8 mouse cellular contexts compared by ENCODE assay signal in the genomic region with DNA sequence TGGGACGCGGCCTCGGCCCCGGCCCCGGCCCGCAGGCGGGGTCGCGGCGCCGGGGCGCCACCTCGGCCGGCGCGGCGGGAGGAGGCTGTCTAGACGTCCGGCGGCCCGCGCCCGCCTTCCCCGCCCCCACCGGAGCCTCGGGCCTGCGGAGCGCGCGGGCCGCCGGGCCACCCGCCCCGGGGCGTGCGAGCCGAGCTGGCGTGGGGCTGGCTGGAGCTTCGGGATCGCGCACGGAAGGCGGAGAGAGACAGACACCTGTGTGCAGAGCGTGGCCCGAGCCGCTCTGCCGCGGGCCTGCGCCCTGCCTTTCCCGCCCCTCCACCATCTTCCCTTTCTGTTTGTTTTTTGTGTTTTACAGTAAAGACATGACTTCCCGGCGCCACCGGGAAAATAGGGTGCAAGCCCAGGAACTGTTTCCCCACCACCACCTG. TPM values are rescaled to one million over a fixed set of nuclear protein-coding genes. Genes with fewer than 3 reads are reported as not detected.
DNase-seq lines count a peak whose midpoint lies in the region; TF ChIP-seq lines count a peak whose summit lies in the region.

No protein-coding gene starts in this region.

- peak overlapping the region; percentile 98 for H3K27ac ChIP-seq in gastrocnemius, adult 2 months

- H3K9me3 ChIP-seq in megakaryocyte, embryonic 14.5 days = no peaks in the 10 kb centered on the region

- H3K4me3 ChIP-seq in gastrocnemius, adult 2 months = peak overlapping the region; percentile 80
- peak overlapping the region; percentile 99 for H3K4me3 ChIP-seq in megakaryocyte, embryonic 14.5 days (replicated peaks)

- intact Hi-C loops in gastrocnemius, adult 2 months (cut with DNase I) = loop anchor here (2.0 kb wide), 1 partner anchor 20 kb away; no protein-coding TSS in a partner anchor
- intact Hi-C loops in left cerebral cortex, postnatal 25 days (cut with DNase I) = loop anchor here (2.0 kb wide), 1 partner anchor 20 kb away; no protein-coding TSS in a partner anchor

- TF ChIP-seq CTCF in gastrocnemius, adult 2 months (IDR thresholded peaks at IDR 0.05) = no peak

- no peaks in the 10 kb centered on the region for H3K27me3 ChIP-seq in megakaryocyte, embryonic 14.5 days (replicated peaks)

- peaks cover 42% of the 10 kb centered on the region for H3K36me3 ChIP-seq in megakaryocyte, embryonic 14.5 days (replicated peaks; ENCODE audit: low read length)

- peak; percentile 54 for DNase-seq in NIH3T3 (ENCODE audit: low read depth)
- peak; percentile 67 to 71 for DNase-seq in cerebellum, postnatal 10 days
- peak; percentile 84 for DNase-seq in gastrocnemius, adult 2 months
- DNase-seq in induced T-regulatory cell, adult 2 months (ENCODE audit: low read depth) = peak; percentile 60
- peak; percentile 11 to 36 for DNase-seq in left cerebral cortex, postnatal 25 days (ENCODE audit: low spot score in 2 of 2)
- DNase-seq in right cerebral cortex, postnatal 14 days = peak; percentile 48
- peak; percentile 54 for DNase-seq in urinary bladder, postnatal 25 days (ENCODE audit: low spot score)

- H3K4me1 ChIP-seq in megakaryocyte, embryonic 14.5 days = peaks cover 31% of the 10 kb centered on the region

RNA-seq across cellular contexts. Expression of gene Cggbp1, which starts 0.7 kb away (rescaled TPM):
- 10 to 100 TPM; 18.2 to 26.7 TPM for total RNA-seq in gastrocnemius, adult 2 months (2021)
- 10 to 100 TPM; 54.0 to 59.8 TPM for total RNA-seq in left cerebral cortex, postnatal 25 days (2021)
- polyA plus RNA-seq in megakaryocyte, embryonic 14.5 days (2012; ENCODE audit: insufficient read depth, low replicate concordance) = 11.7 and 17.5 TPM in 2 replicates

RNA-seq across cellular contexts. Expression of gene Zfp654, which starts 1.0 kb away (rescaled TPM):
- total RNA-seq in gastrocnemius, adult 2 months (2021) = 10 to 100 TPM; 10.5 to 11.4 TPM
- 10 to 100 TPM; 17.4 to 18.0 TPM for total RNA-seq in left cerebral cortex, postnatal 25 days (2021)
- polyA plus RNA-seq in megakaryocyte, embryonic 14.5 days (2012; ENCODE audit: insufficient read depth, low replicate concordance) = 0.13 and 0.51 TPM in 2 replicates

Comparison
In these comparisons a context has a peak if more than half of its experiments do, and no peak if none do; other contexts are left out.
1. Peak in every context shown above with its lines: DNase-seq, H3K4me3 ChIP-seq and H3K27ac ChIP-seq.
2. DNase-seq: peak in every context shown above with its lines; median percentile 84 in gastrocnemius, adult 2 months; 69 in cerebellum, postnatal 10 days; 60 in induced T-regulatory cell, adult 2 months; 54 in NIH3T3; 54 in urinary bladder, postnatal 25 days; 48 in right cerebral cortex, postnatal 14 days; 24 in left cerebral cortex, postnatal 25 days.